Mouse (Mus musculus) liver, embryonic 14.5 days (tissue): ENCODE results near the gene Rex1bd.

Experiments
- CTCF ChIP-seq: IDR thresholded peaks from 2 replicates; pipeline ENCODE4 v1.5.1; 2016; ENCODE audit warnings: antibody characterized with exemption, low read depth, control low read depth
- EP300 ChIP-seq: IDR thresholded peaks from 2 replicates; pipeline ENCODE4 v1.6.1; 2016; ENCODE audit warnings: antibody characterized with exemption, low read depth

DNA sequence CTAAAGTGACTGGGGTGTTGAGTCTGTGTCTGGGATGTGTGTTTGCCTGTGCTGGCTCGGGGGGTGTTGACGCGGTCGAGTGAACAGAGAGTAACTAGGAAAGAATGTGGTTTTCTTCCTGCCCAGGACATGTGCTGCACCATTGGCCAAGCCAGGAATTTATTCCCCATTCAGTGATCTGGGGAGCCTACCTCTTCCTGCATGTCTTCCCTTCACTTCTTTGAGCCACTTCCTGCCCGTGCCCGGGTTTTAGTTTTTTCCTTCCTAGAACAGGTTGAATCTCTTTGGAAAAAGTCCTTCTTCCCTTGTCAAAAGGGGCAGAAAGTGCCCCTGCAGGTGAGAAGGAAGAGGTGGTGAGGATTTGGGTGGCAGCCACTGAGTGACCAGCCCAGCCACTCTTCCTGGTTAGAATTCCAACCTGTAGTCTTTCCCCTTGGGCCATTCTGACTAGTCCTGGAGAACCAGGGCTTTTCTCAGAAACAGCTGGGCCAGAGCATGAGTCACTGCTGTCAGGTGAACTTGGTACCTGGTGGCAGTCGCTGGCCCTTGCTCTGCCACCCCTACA is 34.0 kb upstream of the Rex1bd start:
- TF ChIP-seq CTCF (no peak), EP300 (no peak)
